In the genomic region with DNA sequence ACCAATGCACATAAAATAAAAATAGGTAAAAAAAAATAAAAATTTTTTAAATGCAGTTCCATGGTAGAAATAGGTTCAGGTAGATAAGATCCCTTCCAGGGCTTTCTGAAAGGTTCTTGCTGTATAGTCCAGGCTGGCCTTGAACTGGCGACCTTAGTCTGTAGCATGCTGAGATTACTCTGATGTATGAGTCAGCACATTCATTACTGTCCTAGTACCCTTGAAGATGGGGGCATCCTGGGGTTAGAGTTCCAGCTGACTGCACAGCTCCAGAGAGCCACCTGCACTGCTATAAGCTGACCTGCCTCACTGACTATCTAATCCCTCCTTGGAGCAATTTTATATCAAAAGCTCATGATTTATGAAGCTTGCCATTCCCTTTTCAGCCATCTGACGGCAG, we compare ENCODE assay signal across 30 mouse cellular contexts. TPM values are rescaled to one million over a fixed set of nuclear protein-coding genes. Genes with fewer than 3 reads are reported as not detected.
DNase-seq lines count a peak whose midpoint lies in the region; ATAC-seq and TF ChIP-seq lines count a peak whose summit lies in the region.
"Had no signal": no experiment of that assay in that cellular context is flagged by ENCODE, and none has a peak within 500 bp of the region (broad histone marks: within the 10 kb centered on the region; RNA-seq: fewer than 3 reads in every experiment).

No protein-coding gene starts in this region.

- ATAC-seq in frontal cortex, adult (ENCODE audit: low TSS enrichment), result no peak
- ATAC-seq: CD4-positive, CD25-positive, alpha-beta regulatory T cell, adult 4 months; forebrain, embryonic 13.5 days; forebrain, embryonic 16.5 days; hindbrain, postnatal 0 days; inflammation-experienced regulatory T-cells, adult 6 months; intestine, embryonic 16.5 days; Patski had no signal

- H3K4me3 ChIP-seq in heart, adult 2 months, result no peak overlapping the region
- H3K4me3 ChIP-seq: forebrain, embryonic 10.5 days; forebrain, embryonic 13.5 days; gastrocnemius, adult 2 months; heart, embryonic 10.5 days; heart, embryonic 13.5 days had no signal

- DNase-seq in heart, adult 11 months, result peak; percentile 45
- DNase-seq in heart, adult 2 months, result no peak
- DNase-seq in R1 (ENCODE audit: low read depth, low spot score), result peak; percentile 70
- DNase-seq in adrenal gland, postnatal 14 days, result peak; percentile 24
- DNase-seq in ovary, postnatal 10 days (ENCODE audit: low spot score), result no peak
- no peak for DNase-seq in urinary bladder, postnatal 25 days (ENCODE audit: low spot score)
- DNase-seq: cerebellum, adult 11-12 months; cerebellum, adult 8-10 months; cerebellum, postnatal 14 days; gastrocnemius, adult 2 months; gastrocnemius, postnatal 14 days; heart, adult 18-20 months; heart, postnatal 14 days; heart, postnatal 4 days; kidney, adult 18-20 months; kidney, adult 9 months had no signal

- no peaks in the 10 kb centered on the region for H3K79me2 ChIP-seq in heart, adult 2 months (replicated peaks; ENCODE audit: control insufficient read depth, insufficient read depth, low read length)

- no peak for TF ChIP-seq POLR2A in heart, adult 2 months (IDR thresholded peaks at IDR 0.05; ENCODE audit: insufficient read depth, low read depth, low read length)

- H3K27me3 ChIP-seq in heart, adult 2 months (ENCODE audit: control insufficient read depth, insufficient read depth, low read length), result no peaks in the 10 kb centered on the region
- H3K27me3 ChIP-seq: forebrain, embryonic 13.5 days; heart, embryonic 13.5 days had no signal

- H3K36me3 ChIP-seq in heart, adult 2 months (ENCODE audit: control insufficient read depth, insufficient read depth, low read length), result no peaks in the 10 kb centered on the region
- H3K36me3 ChIP-seq: forebrain, embryonic 10.5 days; G1E; heart, embryonic 10.5 days; heart, embryonic 13.5 days had no signal

- H3K27ac ChIP-seq in heart, adult 2 months, result no peak overlapping the region
- H3K27ac ChIP-seq: forebrain, embryonic 10.5 days; forebrain, embryonic 13.5 days; gastrocnemius, adult 2 months; heart, embryonic 10.5 days; heart, embryonic 13.5 days; hindbrain, embryonic 14.5 days; hindbrain, postnatal 0 days had no signal

- peaks cover 2% of the 10 kb centered on the region; the same call in 1 of the 2 replicates for H3K4me1 ChIP-seq in heart, adult 2 months (ENCODE audit: control insufficient read depth, insufficient read depth, low read length)
- H3K4me1 ChIP-seq: forebrain, embryonic 13.5 days had no signal

- intact Hi-C loops in heart, adult 2 months (cut with DNase I), result no loop called here

- TF ChIP-seq CTCF in heart, adult 2 months (IDR thresholded peaks at IDR 0.05), result no peak

- H3K9ac ChIP-seq in heart, adult 2 months (ENCODE audit: low read depth, low read length), result no peak overlapping the region
- H3K9ac ChIP-seq: forebrain, embryonic 13.5 days; heart, embryonic 13.5 days; hindbrain, embryonic 14.5 days had no signal

- TF ChIP-seq EP300 in heart, adult 2 months (IDR thresholded peaks at IDR 0.05; ENCODE audit: insufficient read depth, low read depth, low read length), result no peak

- 87% methylated on average over 2 of the region's 2 CpGs for WGBS in heart, adult 2 months

RNA-seq across cellular contexts. Expression of a gene that starts 21.6 kb away (rescaled TPM):
- 100 to 1,000 TPM; 449 to 577 TPM for total RNA-seq in heart, adult 2 months (2021)
- polyA plus RNA-seq in heart, adult 2 months (2012; rRNA removed), result 84.4 and 141 TPM in 2 replicates
- total RNA-seq in adrenal gland, postnatal 14 days (2021), result 0.94 and 3.7 TPM in 2 replicates
- polyA plus RNA-seq: C2C12, G1E had no signal

Comparison
In these comparisons a context has a peak if more than half of its experiments do, and no peak if none do; other contexts are left out.
1. DNase-seq: peak in heart, adult 11 months (single experiment), R1 (single experiment) and adrenal gland, postnatal 14 days (single experiment); none in heart, adult 2 months (0 of 2), ovary, postnatal 10 days (single experiment) and urinary bladder, postnatal 25 days (single experiment).
2. RNA of a gene that starts 21.6 kb away (total RNA-seq): 449 to 577 TPM in heart, adult 2 months; 0.94 to 3.7 TPM in adrenal gland, postnatal 14 days; every median in the first group is over 10 times any median in the second.